Mouse (Mus musculus): ENCODE results near the gene Gng11. TPM values are rescaled to one million over a fixed set of nuclear protein-coding genes. Genes with fewer than 3 reads are reported as not detected.

Gene Gng11
- polyA plus RNA-seq, 1 experiment from 2014 or later = 21.8 TPM

DNA sequence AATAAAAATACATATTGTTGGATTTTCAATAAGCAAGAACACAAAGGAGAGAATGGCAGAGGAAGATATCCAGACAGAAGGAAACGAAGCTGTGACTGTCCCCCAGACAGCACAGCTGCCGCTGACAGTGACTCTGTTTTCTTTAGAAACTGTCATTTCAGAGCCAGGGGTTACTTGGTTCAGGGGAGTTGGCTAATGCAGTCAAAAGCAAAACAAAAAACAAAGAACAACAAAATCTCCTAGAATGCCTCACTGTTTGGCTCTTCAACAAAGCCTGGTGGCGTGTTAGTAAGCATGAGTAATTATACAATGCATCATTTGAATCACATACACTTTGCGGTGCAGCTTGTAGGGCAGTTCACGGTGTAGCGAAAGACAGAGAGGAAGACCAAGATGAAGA is 4.4 kb upstream of the Gng11 start:
- Histone ChIP-seq H3K36me3 (ENCODE audit: control insufficient read depth, insufficient read depth, low read length) (no peaks in the 10 kb centered on the region), H3K4me2 (ENCODE audit: low read length) (no peak overlapping the region), H3K27ac (ENCODE audit: low read length) (no peak overlapping the region), H3K9me3 (replicated peaks; ENCODE audit: control insufficient read depth, low read length, poor library complexity, severe bottlenecking) (no peaks in the 10 kb centered on the region), H3K4me1 (ENCODE audit: control insufficient read depth, insufficient read depth, low read length) (peaks cover 3% of the 10 kb centered on the region; the same call in 1 of the 2 replicates), H3K27me3 (ENCODE audit: control insufficient read depth, insufficient read depth, low read depth, low read length) (no peaks in the 10 kb centered on the region), H3K9ac (ENCODE audit: low read depth, low read length) (no peak overlapping the region), H3K4me3 (ENCODE audit: low read depth, low read length) (no peak overlapping the region)
- no peak for ATAC-seq
- 59% methylated on average over 6 of the region's 6 CpGs for WGBS

DNA sequence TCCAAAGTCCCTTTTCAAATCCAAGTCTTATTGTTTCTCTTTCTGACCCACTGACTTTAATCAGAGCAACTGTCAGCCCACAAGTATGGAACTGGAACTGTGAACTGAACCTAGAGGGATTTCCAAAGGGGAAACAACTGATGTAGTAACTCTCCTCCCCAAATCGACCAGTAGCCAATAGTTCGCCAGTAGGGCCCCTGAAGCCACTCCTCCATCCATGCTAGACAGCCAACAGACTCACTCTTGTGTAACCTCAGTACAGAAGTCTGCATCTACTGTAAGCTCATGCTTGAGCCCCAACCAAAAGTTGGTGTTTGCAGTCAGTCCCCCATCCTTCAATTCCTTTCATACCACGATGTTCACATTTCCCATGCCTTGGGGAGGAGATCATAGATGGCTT is 3.0 kb upstream of the Gng11 start:
- no peak for ATAC-seq
- Histone ChIP-seq H3K27ac (ENCODE audit: low read length) (no peak overlapping the region), H3K36me3 (ENCODE audit: control insufficient read depth, insufficient read depth, low read length) (no peaks in the 10 kb centered on the region), H3K4me2 (ENCODE audit: low read length) (no peak overlapping the region), H3K4me1 (ENCODE audit: control insufficient read depth, insufficient read depth, low read length) (peaks cover 3% of the 10 kb centered on the region; the same call in 1 of the 2 replicates), H3K27me3 (ENCODE audit: control insufficient read depth, insufficient read depth, low read depth, low read length) (no peaks in the 10 kb centered on the region), H3K9ac (ENCODE audit: low read depth, low read length) (no peak overlapping the region), H3K9me3 (replicated peaks; ENCODE audit: control insufficient read depth, low read length, poor library complexity, severe bottlenecking) (no peaks in the 10 kb centered on the region), H3K4me3 (ENCODE audit: low read depth, low read length) (no peak overlapping the region)
- WGBS = 75% methylated on average over 3 of the region's 3 CpGs

DNA sequence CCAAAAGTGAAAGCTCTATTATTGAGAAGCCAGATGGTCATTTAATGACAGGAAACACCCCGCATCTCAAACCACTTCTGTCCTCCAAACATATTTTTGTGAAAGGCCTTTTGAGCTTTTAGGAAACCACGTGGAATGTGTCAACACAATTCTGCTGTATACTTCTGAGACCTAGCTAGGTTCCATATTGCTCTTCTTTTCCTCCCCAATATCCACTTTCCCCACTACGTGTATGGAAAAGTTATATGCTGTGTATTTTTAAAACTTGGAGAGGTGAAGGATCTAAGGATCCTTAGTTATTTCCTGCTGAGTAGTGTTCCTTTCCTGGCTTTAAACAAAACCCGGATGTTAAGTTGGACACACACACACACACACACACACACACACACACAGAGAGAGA is 259 bp upstream of the Gng11 start:
- no peak overlapping the region for H3K9ac ChIP-seq (ENCODE audit: low read depth, low read length)
- peaks cover 3% of the 10 kb centered on the region; the same call in 1 of the 2 replicates for H3K4me1 ChIP-seq (ENCODE audit: control insufficient read depth, insufficient read depth, low read length)
- H3K36me3 ChIP-seq (ENCODE audit: control insufficient read depth, insufficient read depth, low read length) = no peaks in the 10 kb centered on the region
- 64% methylated on average over 4 of the region's 4 CpGs for WGBS
- H3K9me3 ChIP-seq (replicated peaks; ENCODE audit: control insufficient read depth, low read length, poor library complexity, severe bottlenecking) = no peaks in the 10 kb centered on the region
- H3K4me3 ChIP-seq (ENCODE audit: low read depth, low read length) = no peak overlapping the region
- H3K4me2 ChIP-seq (ENCODE audit: low read length) = peak overlapping the region; percentile 52; the same call in 1 of the 2 replicates
- H3K27ac ChIP-seq (ENCODE audit: low read length) = no peak overlapping the region
- H3K27me3 ChIP-seq (ENCODE audit: control insufficient read depth, insufficient read depth, low read depth, low read length) = no peaks in the 10 kb centered on the region
- no peak for ATAC-seq

DNA sequence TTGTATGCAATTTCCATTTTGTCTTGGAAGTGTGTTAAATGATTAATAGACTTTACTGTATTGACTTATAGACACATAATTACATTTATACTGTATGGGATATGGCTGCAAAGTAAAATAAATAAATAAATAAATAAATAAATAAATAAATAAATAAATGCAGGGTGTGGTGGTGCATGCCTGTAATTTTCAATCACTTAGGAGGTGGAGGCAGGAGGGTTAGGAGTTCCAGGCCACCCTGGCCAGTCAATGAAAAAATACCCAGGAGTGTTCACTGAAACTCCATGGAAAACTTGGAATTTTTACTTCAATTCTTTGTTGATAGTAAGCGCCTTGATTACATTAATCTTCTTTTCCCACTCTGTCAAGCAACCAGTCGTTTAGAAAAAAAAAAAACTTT is 1.1 kb downstream of the Gng11 start:
- 80% methylated on average over 2 of the region's 2 CpGs for WGBS
- no peak for ATAC-seq

DNA sequence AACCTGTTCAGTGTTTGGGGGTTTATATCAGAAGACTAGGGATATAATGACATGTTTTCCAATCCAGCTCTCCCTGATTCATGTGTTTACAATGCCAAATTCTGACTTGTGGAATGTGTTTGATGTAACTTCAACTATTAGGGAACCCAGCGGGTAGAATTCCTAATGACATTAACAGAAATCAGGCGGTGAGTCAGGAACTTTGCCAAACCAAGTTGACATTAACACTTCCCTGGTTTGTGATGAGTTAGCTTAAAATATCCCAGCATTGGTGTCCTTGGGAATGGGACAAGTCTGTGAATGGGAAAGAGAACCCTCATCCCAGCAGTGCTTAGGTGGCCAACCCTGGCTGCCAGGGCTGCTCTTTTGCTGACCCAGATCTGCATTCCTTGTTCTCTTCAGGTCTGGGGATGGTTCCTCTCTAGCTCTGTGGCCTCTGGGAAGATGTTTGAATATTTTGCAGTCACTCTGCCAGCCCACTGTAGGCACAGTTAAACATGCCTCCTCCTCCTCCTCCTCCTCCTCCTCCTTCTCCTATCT is 4.9 kb downstream of the Gng11 start:
- no peak for ATAC-seq
- Histone ChIP-seq H3K4me2 (ENCODE audit: low read length) (no peak overlapping the region), H3K27me3 (ENCODE audit: control insufficient read depth, insufficient read depth, low read depth, low read length) (no peaks in the 10 kb centered on the region), H3K9me3 (replicated peaks; ENCODE audit: control insufficient read depth, low read length, poor library complexity, severe bottlenecking) (no peaks in the 10 kb centered on the region), H3K36me3 (ENCODE audit: control insufficient read depth, insufficient read depth, low read length) (no peaks in the 10 kb centered on the region), H3K4me3 (ENCODE audit: low read depth, low read length) (no peak overlapping the region), H3K27ac (ENCODE audit: low read length) (no peak overlapping the region), H3K9ac (ENCODE audit: low read depth, low read length) (no peak overlapping the region), H3K4me1 (ENCODE audit: control insufficient read depth, insufficient read depth, low read length) (peaks cover 3% of the 10 kb centered on the region; the same call in 1 of the 2 replicates)
- WGBS = 90% methylated on average over 2 of the region's 2 CpGs

More for the DNA sequence above, 1.1 kb downstream of the Gng11 start:
- Histone ChIP-seq H3K27me3 (ENCODE audit: control insufficient read depth, insufficient read depth, low read depth, low read length) (no peaks in the 10 kb centered on the region), H3K27ac (ENCODE audit: low read length) (no peak overlapping the region), H3K4me3 (ENCODE audit: low read depth, low read length) (no peak overlapping the region), H3K4me1 (ENCODE audit: control insufficient read depth, insufficient read depth, low read length) (peaks cover 3% of the 10 kb centered on the region; the same call in 1 of the 2 replicates), H3K9ac (ENCODE audit: low read depth, low read length) (no peak overlapping the region), H3K36me3 (ENCODE audit: control insufficient read depth, insufficient read depth, low read length) (no peaks in the 10 kb centered on the region), H3K4me2 (ENCODE audit: low read length) (no peak overlapping the region), H3K9me3 (replicated peaks; ENCODE audit: control insufficient read depth, low read length, poor library complexity, severe bottlenecking) (no peaks in the 10 kb centered on the region)

DNA sequence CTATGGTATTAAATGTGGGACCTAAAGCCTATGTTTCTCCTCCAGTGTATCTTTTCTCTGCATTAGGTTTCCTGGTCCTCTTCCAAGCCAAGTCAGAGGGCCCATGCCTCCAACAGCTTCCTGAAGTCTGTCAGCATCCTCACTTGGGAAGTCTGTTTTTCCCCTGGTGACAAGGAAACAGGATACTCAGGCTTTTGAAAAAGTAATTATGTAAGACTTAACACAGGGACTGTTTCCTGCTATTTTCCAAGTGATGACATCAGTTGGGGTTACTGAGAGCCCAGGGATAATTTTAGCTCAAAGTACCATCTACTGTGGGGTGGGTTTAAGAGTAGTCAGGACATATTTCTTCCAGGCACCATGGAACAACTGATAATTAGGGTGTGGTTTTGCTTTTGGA is 5.8 kb downstream of the Gng11 start:
- Histone ChIP-seq H3K4me3 (ENCODE audit: low read depth, low read length) (no peak overlapping the region), H3K9ac (ENCODE audit: low read depth, low read length) (no peak overlapping the region), H3K4me2 (ENCODE audit: low read length) (no peak overlapping the region), H3K27me3 (ENCODE audit: control insufficient read depth, insufficient read depth, low read depth, low read length) (no peaks in the 10 kb centered on the region), H3K9me3 (replicated peaks; ENCODE audit: control insufficient read depth, low read length, poor library complexity, severe bottlenecking) (no peaks in the 10 kb centered on the region), H3K4me1 (ENCODE audit: control insufficient read depth, insufficient read depth, low read length) (no peaks in the 10 kb centered on the region), H3K27ac (ENCODE audit: low read length) (no peak overlapping the region), H3K36me3 (ENCODE audit: control insufficient read depth, insufficient read depth, low read length) (no peaks in the 10 kb centered on the region)
- ATAC-seq = no peak

DNA sequence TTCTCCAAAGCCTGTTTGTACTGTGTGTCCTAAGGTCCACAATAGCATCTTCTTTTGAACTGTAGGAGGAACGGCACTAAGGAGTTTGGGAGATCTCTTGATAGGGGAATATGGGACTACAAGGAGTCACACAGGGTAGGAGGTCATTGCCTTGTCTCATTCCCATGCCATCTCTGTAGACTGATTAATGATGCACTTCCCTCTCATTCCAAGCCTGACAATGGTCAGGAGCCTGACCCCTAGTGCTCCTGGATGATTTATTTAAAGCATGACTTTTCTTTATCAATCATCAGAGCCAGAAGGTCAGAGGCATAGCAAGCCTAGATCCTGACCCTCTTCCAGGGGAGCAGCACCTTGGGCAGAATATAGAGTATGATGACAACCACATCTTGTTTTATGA is 18.9 kb downstream of the Gng11 start:
- no peak overlapping the region for H3K4me2 ChIP-seq (ENCODE audit: low read length)
- no peaks in the 10 kb centered on the region for H3K36me3 ChIP-seq (ENCODE audit: control insufficient read depth, insufficient read depth, low read length)
- no peak overlapping the region for H3K27ac ChIP-seq (ENCODE audit: low read length)
- ATAC-seq = no peak
- no peaks in the 10 kb centered on the region for H3K27me3 ChIP-seq (ENCODE audit: control insufficient read depth, insufficient read depth, low read depth, low read length)
- no peaks in the 10 kb centered on the region for H3K9me3 ChIP-seq (replicated peaks; ENCODE audit: control insufficient read depth, low read length, poor library complexity, severe bottlenecking)
- no peak overlapping the region for H3K4me3 ChIP-seq (ENCODE audit: low read depth, low read length)
- no peaks in the 10 kb centered on the region for H3K4me1 ChIP-seq (ENCODE audit: control insufficient read depth, insufficient read depth, low read length)
- 74% methylated on average over 1 of the region's 1 CpGs for WGBS
- no peak overlapping the region for H3K9ac ChIP-seq (ENCODE audit: low read depth, low read length)

DNA sequence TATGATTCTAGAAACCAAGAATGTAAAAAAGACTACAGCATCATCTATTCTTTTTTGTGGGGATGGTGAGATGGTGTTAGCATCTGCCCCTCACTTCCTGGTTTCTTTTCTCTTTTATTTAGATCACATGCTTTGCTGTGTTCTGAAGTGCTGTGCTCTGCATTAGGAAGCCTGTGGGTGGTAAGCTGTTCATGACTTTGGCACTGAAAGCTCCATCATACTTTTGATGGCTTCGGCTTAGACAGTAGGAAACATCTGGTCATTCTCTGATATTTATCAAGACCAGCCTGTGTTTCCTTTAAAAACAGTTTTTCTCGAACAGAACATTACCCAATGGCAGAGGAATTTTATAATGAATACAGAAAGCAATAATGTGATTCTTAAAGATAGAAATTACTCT is 22.7 kb downstream of the Gng11 start:
- Histone ChIP-seq H3K36me3 (ENCODE audit: control insufficient read depth, insufficient read depth, low read length) (no peaks in the 10 kb centered on the region), H3K4me2 (ENCODE audit: low read length) (no peak overlapping the region), H3K27me3 (ENCODE audit: control insufficient read depth, insufficient read depth, low read depth, low read length) (no peaks in the 10 kb centered on the region), H3K9me3 (replicated peaks; ENCODE audit: control insufficient read depth, low read length, poor library complexity, severe bottlenecking) (no peaks in the 10 kb centered on the region), H3K4me3 (ENCODE audit: low read depth, low read length) (no peak overlapping the region), H3K4me1 (ENCODE audit: control insufficient read depth, insufficient read depth, low read length) (no peaks in the 10 kb centered on the region), H3K9ac (ENCODE audit: low read depth, low read length) (no peak overlapping the region), H3K27ac (ENCODE audit: low read length) (no peak overlapping the region)
- WGBS = 78% methylated on average over 2 of the region's 2 CpGs
- no peak for ATAC-seq

DNA sequence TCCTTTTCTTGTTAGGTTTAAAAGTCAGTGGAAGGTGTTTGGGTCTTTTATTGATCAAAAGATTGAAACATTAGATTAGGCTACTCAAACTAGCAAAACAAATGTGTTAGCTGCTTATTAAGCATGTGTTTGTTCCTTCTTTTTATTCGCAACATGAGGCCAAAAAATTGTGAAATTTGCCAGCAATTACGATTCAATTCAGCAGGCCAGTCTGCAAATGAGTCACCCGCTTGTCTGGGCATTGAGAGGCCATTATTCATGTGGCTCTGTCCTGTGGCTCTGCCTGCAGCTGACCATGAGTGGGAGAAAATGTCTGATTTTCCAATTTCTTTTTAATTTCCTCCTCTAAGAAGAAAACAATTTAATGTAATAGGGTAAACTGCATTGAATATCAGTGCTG is 27.3 kb downstream of the Gng11 start:
- Histone ChIP-seq H3K27ac (ENCODE audit: low read length) (no peak overlapping the region), H3K4me2 (ENCODE audit: low read length) (no peak overlapping the region), H3K9ac (ENCODE audit: low read depth, low read length) (no peak overlapping the region), H3K4me1 (ENCODE audit: control insufficient read depth, insufficient read depth, low read length) (no peaks in the 10 kb centered on the region), H3K27me3 (ENCODE audit: control insufficient read depth, insufficient read depth, low read depth, low read length) (no peaks in the 10 kb centered on the region), H3K36me3 (ENCODE audit: control insufficient read depth, insufficient read depth, low read length) (no peaks in the 10 kb centered on the region), H3K4me3 (ENCODE audit: low read depth, low read length) (no peak overlapping the region), H3K9me3 (replicated peaks; ENCODE audit: control insufficient read depth, low read length, poor library complexity, severe bottlenecking) (no peaks in the 10 kb centered on the region)
- WGBS = 83% methylated on average over 3 of the region's 3 CpGs
- ATAC-seq = no peak

Data from midbrain, embryonic 16.5 days (tissue).